Mouse (Mus musculus): ENCODE data around the gene B4galt5.

B4galt5 gene

DNA sequence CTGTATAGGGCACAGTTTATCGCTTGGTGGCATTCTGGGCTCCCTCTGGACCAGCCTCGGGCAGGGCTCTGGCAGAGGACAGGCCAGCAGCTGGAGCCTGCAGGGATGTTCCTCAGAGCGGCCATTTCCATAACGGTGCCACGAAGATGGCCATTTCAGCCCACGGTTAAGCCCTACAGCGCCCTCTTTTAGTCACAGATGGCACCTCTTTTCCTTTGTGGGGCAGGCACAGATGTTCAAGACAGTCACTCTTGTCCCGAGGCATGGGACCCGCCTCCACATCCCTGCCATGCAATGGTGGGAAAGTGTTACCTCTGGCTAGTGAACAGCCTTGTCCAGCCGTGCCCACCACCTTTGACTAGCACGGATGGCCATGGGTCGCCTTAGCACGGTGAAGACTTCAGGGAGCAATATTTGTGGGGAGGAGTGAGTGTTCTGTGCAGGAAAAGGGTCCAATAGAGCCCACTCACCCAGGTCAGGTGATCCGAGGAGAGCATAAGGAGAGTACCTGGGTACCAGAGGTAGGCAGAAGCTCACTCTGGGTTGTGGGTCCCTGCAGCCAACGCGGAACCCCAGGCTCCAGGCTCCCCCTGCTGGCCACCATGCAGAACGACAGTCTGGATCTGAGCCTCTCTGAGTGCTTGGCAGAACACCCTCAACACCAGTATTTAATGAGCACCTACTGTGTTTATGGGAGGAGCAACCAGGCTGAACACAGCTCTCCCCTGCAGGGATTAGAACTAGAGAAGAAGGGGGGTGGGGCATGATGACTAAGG lies 70.0 kb downstream of the B4galt5 start:
- 54% methylated on average over 17 of the region's 17 CpGs for WGBS

DNA sequence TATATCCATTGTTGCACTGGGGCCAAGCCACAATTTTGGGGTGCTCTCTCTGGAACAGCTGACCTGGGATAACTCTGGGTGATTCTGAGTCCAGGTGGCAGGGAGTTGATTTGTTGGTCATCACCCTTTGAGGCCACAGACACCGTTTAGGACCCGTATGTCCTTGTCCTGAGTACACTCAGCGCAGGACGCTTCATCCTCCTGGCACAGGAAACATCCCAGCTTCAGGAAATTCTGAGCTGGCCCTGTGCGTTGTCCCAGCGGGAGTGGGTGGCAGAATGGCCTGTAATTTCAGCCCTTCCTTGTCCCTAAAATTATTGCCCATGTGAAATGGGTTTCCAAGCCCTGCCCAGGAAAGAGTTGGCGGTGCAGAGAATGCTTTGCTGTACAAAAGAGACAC lies 71.0 kb downstream of the B4galt5 start:
- 87% methylated on average over 7 of the region's 7 CpGs for WGBS

DNA sequence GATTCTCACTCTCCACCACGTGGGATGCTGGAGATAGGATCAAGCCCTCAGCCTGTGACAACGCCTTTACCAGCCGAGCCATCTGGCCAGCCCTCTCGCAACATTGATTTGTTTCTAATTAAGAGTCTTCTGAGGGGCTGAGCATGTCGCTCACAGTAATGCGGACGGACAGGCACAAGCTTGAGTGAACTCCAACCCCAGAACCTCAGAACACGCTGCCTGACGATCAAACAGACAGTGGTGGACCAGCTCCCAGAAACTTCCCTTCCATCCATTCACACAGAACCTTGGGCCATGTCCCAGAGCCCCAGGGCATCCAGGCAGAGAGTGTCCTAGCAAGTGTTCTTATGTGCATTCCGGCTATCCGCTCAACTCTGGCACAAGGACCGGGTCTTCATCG lies 72.0 kb downstream of the B4galt5 start:
- WGBS = 66% methylated on average over 13 of the region's 13 CpGs

DNA sequence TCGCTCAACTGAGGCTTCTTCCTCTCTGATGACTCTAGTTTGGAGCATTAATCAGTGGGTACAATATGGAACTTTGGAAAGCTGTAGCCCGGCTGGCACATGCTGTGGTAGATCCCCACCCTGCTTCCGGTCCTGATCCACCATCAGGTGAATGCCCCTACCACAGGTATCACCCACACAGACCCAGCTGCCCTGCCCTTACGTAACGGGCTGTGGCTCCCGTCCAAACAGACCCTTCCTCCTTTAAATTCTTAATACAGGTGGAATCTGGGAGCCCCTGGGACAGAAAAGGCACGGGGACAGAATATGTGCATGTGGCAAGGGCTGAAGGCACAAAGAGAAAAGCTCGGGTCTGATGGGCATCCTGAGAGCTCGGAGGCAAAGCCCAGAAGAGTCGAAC lies 73.1 kb downstream of the B4galt5 start:
- WGBS = 89% methylated on average over 10 of the region's 10 CpGs

- 76% methylated on average over 10 of the region's 10 CpGs for WGBS
Observed at GRCm38 (mm10) chr2:167274713-167275465, 74.1 kb downstream of the B4galt5 start.

- WGBS = 78% methylated on average over 13 of the region's 13 CpGs
Observed at GRCm38 (mm10) chr2:167273206-167273740, 75.7 kb downstream of the B4galt5 start.

- WGBS = 96% methylated on average over 3 of the region's 3 CpGs
Observed at GRCm38 (mm10) chr2:167272706-167273105, 76.3 kb downstream of the B4galt5 start.

DNA sequence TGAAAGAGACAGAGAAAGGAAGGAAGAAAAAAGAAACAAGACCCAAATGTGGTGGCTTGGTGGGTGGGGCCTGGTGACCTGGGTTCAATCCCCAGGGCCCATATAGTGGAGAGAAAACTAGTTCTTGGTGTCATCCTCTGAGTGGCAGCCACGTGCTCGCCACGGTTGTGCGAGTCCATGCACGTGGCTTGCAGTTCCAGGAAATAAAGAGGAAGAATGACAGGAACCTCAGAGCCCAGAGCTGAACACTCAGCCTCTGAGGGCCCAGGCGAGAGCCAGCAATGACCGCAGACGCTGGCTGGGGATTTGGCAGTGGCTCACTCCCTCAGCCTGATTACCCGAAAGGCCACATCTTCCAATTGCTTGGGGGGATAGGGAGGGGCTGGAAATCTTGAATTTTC lies 77.9 kb downstream of the B4galt5 start:
- whole genome bisulfite sequencing = 81% methylated on average over 9 of the region's 9 CpGs

DNA sequence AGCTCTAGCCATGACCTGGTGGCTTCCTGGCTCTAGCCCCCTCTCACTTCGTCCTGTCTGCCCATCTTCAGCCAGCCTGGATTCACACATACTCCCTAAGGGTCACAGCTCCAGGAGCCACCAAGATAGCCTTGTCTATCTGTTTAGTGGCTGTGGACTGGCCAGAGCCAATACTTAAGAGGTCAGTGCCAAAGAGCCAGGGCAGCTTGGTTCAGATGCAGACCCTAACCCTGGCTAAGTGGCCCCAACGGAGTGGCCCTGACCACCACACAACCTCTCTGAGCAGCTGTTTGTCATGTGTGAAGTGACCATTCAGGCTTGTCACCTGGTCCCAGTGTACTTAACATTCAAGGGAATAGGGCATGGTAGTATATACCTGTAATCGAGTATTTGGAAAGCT lies 78.5 kb downstream of the B4galt5 start:
- 94% methylated on average over 3 of the region's 3 CpGs for WGBS

DNA sequence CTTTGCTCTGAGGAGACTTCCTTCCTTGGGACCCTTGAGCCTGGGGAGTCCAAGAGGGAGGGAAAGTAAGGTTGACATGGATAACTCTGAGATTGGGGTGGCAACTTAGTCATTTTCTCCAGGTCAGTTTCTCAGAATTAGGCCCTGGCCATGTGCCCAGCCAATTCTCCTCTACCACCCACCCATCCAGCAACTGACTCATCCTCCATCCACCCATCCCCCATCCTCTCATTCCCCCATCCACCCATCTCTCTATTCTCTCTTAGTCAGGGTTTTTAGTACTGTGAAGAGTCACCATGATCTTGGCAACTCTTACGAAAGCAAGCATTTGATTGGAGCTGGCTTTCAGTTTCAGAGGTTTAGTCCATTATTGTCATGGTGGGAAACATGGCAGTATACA lies 80.3 kb downstream of the B4galt5 start:
- 95% methylated on average over 1 of the region's 1 CpGs for WGBS

- 88% methylated on average over 8 of the region's 8 CpGs for WGBS
Observed at GRCm38 (mm10) chr2:167268411-167268690, 80.6 kb downstream of the B4galt5 start.

- 51% methylated on average over 14 of the region's 14 CpGs for WGBS
Observed at GRCm38 (mm10) chr2:167267531-167268410, 81.2 kb downstream of the B4galt5 start.

GRCm38 (mm10) chr2:167266231-167266630 lies 82.8 kb downstream of the B4galt5 start:
- WGBS = 94% methylated on average over 10 of the region's 10 CpGs

GRCm38 (mm10) chr2:167265806-167266205 lies 83.2 kb downstream of the B4galt5 start:
- 67% methylated on average over 5 of the region's 5 CpGs for WGBS

GRCm38 (mm10) chr2:167265021-167265420 lies 84.0 kb downstream of the B4galt5 start:
- 88% methylated on average over 2 of the region's 2 CpGs for WGBS

DNA sequence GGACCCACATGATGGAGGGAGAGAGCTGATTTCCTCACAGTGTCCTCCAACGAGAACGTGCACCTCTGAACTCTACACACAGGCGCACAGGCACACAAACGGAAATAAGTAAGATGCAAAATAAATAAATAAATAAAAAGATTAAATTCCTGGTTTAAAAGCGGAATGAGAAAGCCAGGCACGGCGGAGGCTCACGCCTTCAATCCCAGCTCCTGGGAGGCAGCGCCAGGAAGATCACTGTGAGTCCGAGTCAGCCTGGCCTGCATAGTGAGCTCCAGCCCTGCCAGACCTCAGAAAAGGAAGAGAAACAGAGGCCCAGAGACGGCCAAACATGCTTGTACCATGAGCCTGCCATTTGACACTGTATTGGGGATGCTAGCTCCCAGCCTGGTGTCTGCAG lies 85.1 kb downstream of the B4galt5 start:
- WGBS = 91% methylated on average over 11 of the region's 11 CpGs

DNA sequence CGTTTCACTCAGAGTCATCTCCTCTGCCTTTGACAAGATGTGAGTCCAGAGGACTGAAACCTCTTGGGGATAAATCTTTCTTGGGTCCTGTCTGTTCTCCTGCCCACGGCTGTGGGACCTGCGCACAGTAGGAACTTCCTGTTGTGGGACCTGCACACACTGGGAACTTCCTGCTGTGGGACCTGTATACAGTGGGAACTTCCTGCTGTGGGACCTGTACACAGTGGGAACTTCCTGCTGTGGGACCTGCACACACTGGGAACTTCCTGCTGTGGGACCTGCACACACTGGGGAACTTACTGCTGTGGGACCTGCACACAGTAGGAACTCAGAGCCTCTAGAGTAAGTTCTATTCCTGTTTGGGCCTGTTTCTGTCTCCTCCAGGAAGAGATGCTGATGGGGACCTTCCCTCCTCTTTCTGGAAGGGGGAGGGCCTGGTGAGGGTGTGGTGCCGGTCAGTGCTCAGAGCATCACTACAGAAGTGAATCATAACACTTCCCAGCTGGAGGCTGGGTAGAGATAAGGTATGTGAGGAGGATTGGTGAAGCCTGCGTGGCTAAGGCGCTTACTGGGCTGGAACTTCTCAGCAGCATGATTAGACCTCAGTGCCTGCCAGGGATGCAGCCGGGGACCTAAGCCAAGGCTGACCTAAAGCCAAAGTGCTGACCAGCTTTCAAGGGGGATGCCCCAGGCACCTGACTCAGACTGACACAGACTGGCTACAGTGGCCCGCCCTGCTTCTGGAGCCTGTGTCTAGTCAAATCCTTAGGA lies 85.8 kb downstream of the B4galt5 start:
- WGBS = 87% methylated on average over 8 of the region's 8 CpGs

DNA sequence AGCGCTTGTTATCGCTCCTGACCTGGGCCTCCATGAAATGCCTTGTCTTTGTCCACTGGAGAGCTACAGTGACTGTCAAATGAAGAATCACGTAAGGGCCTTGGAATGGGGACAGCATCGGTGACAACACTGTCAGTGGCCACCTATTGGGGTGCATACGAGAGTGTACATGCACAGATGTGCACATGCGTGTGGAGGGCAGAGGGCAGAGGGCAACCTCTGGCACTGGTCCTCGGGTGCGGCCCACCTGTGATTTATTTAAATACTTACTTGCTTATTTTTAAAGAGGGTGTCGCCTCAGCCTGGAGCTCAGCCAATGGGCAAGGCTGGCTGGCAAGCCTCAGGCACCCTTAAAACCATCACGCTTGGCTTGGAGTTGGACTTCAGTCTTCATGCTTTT lies 86.5 kb downstream of the B4galt5 start:
- WGBS = 90% methylated on average over 10 of the region's 10 CpGs

DNA sequence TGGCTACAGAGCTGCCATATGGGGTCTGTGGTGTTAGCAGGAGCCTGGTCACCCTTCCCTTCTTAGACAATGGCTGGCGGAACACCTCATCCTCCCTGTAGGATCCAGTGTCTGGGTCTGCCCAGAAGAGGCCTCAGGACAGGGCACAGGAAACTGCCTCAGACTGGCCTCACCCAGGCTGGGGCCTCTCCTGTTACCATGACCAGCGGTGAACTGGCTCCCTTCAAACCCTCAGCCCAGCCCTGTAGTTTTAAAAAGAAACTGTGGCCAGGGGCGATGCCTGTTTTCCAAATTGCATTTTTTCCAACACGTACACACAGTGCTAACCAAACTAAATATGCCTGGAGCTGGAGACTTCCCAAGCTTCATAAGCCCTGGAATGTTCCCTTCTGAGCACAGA lies 87.9 kb downstream of the B4galt5 start:
- WGBS = 79% methylated on average over 4 of the region's 4 CpGs

- WGBS = 75% methylated on average over 3 of the region's 3 CpGs
Observed at GRCm38 (mm10) chr2:167257790-167258189, 91.2 kb downstream of the B4galt5 start.

- 78% methylated on average over 6 of the region's 6 CpGs for WGBS
Observed at GRCm38 (mm10) chr2:167254808-167255207, 94.2 kb downstream of the B4galt5 start.

Measured in cerebral cortex, adult 2 months (tissue).